Comparison of ENCODE assay signal across 25 mouse cellular contexts in the genomic region with DNA sequence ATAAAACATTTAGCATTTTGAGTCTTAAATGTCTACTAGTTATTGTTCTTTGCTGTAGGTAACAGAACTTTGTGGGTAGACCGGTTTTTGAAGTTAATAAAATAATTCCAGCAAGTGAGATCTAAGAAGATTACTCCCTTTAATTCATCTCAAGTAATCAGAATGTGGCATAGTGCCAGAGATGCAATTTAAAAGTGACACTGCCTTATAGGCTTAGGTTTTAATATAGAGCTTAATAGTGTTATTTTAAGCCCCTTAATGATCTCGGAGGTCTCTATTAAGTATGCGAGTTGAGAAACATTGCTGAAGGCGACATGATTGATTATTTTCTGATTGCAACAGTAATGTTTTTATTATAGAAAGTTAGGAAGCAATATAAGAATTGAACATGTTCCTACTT.
"Had no signal": no experiment of that assay in that cellular context is flagged by ENCODE, and none has a peak within 500 bp of the region (broad histone marks: within the 10 kb centered on the region; RNA-seq: fewer than 3 reads in every experiment).

No protein-coding gene starts in this region.

- H3K9ac ChIP-seq: heart, embryonic 13.5 days; heart, embryonic 15.5 days; hindbrain, embryonic 13.5 days; hindbrain, embryonic 15.5 days; limb, embryonic 12.5 days; liver, embryonic 13.5 days had no signal

- H3K4me1 ChIP-seq: hindbrain, embryonic 13.5 days; hindbrain, embryonic 15.5 days; limb, embryonic 10.5 days; limb, embryonic 12.5 days; liver, embryonic 13.5 days had no signal

- H3K4me2 ChIP-seq: heart, embryonic 11.5 days; heart, embryonic 13.5 days; heart, embryonic 15.5 days; hindbrain, embryonic 13.5 days; hindbrain, embryonic 15.5 days; limb, embryonic 12.5 days; liver, embryonic 11.5 days; liver, embryonic 13.5 days had no signal

- H3K27ac ChIP-seq: heart, adult 2 months; heart, embryonic 13.5 days; heart, embryonic 15.5 days; hindbrain, embryonic 13.5 days; hindbrain, embryonic 15.5 days; hindbrain, postnatal 0 days; layer of hippocampus, adult 2 months; left cerebral cortex, adult 2 months; limb, embryonic 10.5 days; limb, embryonic 12.5 days; liver, embryonic 13.5 days had no signal

- DNase-seq: gastrocnemius, postnatal 14 days; gastrocnemius, postnatal 36 days; heart, adult 11 months; heart, adult 2 months; heart, postnatal 14 days; heart, postnatal 36 days; kidney, adult 11 months; kidney, adult 2 months; kidney, postnatal 10 days; kidney, postnatal 25 days; kidney, postnatal 4 days; liver; liver, embryonic 13.5 days had no signal

- ATAC-seq: hindbrain, postnatal 0 days; intestine, embryonic 16.5 days had no signal

- H3K27me3 ChIP-seq: heart, embryonic 13.5 days; heart, embryonic 15.5 days; hindbrain, embryonic 13.5 days; hindbrain, embryonic 15.5 days; limb, embryonic 12.5 days; liver, embryonic 13.5 days had no signal

- H3K36me3 ChIP-seq: heart, embryonic 13.5 days; heart, embryonic 15.5 days; hindbrain, embryonic 13.5 days; hindbrain, embryonic 15.5 days; limb, embryonic 10.5 days; limb, embryonic 12.5 days; liver, embryonic 13.5 days had no signal

- H3K9me3 ChIP-seq: heart, embryonic 13.5 days; heart, embryonic 15.5 days; hindbrain, embryonic 13.5 days; hindbrain, embryonic 15.5 days; limb, embryonic 10.5 days; limb, embryonic 12.5 days; liver, embryonic 13.5 days had no signal

- H3K4me3 ChIP-seq: heart, adult 2 months; heart, embryonic 13.5 days; heart, embryonic 15.5 days; hindbrain, embryonic 13.5 days; hindbrain, embryonic 15.5 days; layer of hippocampus, adult 2 months; left cerebral cortex, adult 2 months; limb, embryonic 10.5 days; limb, embryonic 12.5 days; liver, embryonic 13.5 days had no signal
